Mouse (Mus musculus) forebrain, embryonic 10.5 days (tissue): ENCODE data around the gene Zfp93. TPM values are rescaled to one million over a fixed set of nuclear protein-coding genes. Genes with fewer than 3 reads are reported as not detected.

Experiments used
- DNase-seq: peaks from one replicate; pipeline ENCODE4 v3.0.0-alpha.2; 2017; ENCODE audit warnings: low spot score; ENCODE audit errors: extremely low spot score
- H3K27ac ChIP-seq: fragments of 300-500 bp; sonication (generic); 2 replicates; pipeline ENCODE4 v1.5.1; 2016; ENCODE audit warnings: mild to moderate bottlenecking
- H3K27me3 ChIP-seq: fragments of 300-500 bp; sonication (generic); 2 replicates; pipeline ENCODE4 v1.6.1; 2016; ENCODE audit warnings: mild to moderate bottlenecking; ENCODE audit not compliant: poor library complexity, severe bottlenecking
- H3K36me3 ChIP-seq: fragments of 300-500 bp; sonication (generic); replicated peaks from 2 replicates; pipeline ENCODE4 v1.6.1; 2016; ENCODE audit warnings: mild to moderate bottlenecking, moderate library complexity
- H3K4me1 ChIP-seq: fragments of 300-500 bp; sonication (generic); 2 replicates; pipeline ENCODE4 v1.6.1; 2016
- H3K4me3 ChIP-seq: fragments of 300-500 bp; sonication (generic); 2 replicates; pipeline ENCODE4 v1.5.1; 2016; ENCODE audit warnings: mild to moderate bottlenecking, moderate library complexity
- H3K9me3 ChIP-seq: fragments of 300-500 bp; sonication (generic); 2 replicates; pipeline ENCODE4 v1.6.1; 2016; ENCODE audit warnings: mild to moderate bottlenecking, moderate library complexity
- WGBS: fragments of 180-500 bp; shearing (Covaris S2); methylation state at CpG from one replicate; pipeline ENCODE4 v1.1.7; 2016; 5-methylcytosine and 5-hydroxymethylcytosine counted together
- polyA plus RNA-seq: library from polyadenylated mRNA; unstranded; fragments of >200 nt; fragmentation: Nextera tagmentation; extraction: Ambion mirVana; gene quantifications from 2 replicates; pipeline ENCODE4 v1.2.1, GENCODE M21; 2016

The Zfp93 gene
- polyA plus RNA-seq, 1 experiment from 2014 or later, result 7.1 TPM

GRCm38 (mm10) chr7:24325197-24325596 is 55.0 kb downstream of the Zfp93 start:
- H3K4me3 ChIP-seq, result peak overlapping the region; percentile 48; the same call in 1 of the 2 replicates
- H3K36me3 ChIP-seq, result no peaks in the 10 kb centered on the region
- no peak overlapping the region for H3K27ac ChIP-seq
- peaks cover 12% of the 10 kb centered on the region for H3K4me1 ChIP-seq
- DNase-seq, result no peak
- H3K9me3 ChIP-seq, result peaks cover 26% of the 10 kb centered on the region
- WGBS, result 93% methylated on average over 6 of the region's 6 CpGs
- H3K27me3 ChIP-seq, result no peaks in the 10 kb centered on the region

DNA sequence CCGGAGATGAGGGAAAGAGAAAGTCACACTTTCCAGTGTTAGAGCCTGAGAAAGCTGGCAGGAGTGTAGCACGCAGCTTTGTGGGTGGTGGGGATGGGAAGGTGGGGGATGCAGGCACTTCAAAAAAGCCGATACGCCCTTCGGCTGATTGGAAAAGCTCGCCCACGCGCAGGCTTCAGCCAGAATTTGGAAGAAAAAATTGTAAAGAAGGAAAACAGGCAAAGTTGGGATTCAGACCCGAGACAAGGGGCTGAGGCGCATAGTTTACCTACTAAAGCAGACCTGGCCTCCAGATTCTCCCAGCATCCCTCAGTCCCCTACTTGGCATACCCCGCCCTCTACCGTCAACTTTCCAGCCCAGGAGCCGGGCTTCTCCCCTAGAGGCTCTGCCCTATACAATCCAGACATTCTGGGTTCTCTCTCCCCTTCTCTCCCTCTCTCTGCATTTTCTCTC is 55.5 kb downstream of the Zfp93 start:
- Histone ChIP-seq H3K36me3 (no peaks in the 10 kb centered on the region), H3K27ac (peak overlapping the region; percentile 73), H3K9me3 (peaks cover 26% of the 10 kb centered on the region), H3K4me1 (peaks cover 12% of the 10 kb centered on the region), H3K27me3 (no peaks in the 10 kb centered on the region), H3K4me3 (peak overlapping the region; percentile 48)
- peak; percentile 41 for DNase-seq
- WGBS, result 3% methylated on average over 13 of the region's 13 CpGs

DNA sequence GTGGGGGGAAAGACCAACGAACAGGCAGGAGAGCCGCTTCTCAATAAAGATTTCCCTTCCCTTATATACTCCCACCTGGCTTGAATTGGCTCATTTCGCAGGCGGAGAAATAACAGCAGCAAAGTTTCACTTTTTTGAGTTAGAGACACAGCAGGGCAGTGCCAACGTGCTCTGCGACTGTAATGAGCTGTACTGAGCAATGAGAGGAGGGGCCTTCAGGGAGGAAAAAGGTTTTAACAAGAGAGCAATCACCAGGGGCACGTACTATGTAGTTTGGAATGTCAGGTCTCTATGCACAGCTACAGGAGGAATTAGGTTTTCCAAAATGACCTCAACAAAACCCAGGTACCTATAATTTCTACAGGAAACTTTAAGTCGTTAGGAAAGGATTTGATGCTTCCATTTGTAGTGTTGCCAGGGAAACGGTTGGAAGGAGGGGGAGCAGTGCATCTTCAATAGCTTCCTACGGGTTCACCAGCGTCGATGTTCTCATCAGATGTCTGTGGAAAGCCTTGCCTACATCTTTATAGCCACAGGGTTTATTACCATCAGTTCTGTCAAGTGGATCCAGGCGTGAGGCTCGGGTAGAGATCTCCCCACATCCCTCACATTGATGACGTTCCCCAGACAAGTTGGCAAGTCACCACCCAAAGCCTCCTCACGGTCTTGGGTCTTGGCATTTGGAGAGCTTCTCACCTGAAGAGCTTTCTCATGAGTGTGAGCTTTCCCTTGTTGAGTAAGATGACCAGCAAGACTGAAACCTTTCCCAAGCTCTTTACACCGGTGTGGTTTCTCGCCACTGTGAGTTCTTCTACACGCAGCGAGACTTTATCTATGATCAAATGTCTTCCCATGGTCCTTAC is 56.3 kb downstream of the Zfp93 start:
- H3K4me1 ChIP-seq, result peaks cover 12% of the 10 kb centered on the region
- no peak for DNase-seq
- H3K4me3 ChIP-seq, result peak overlapping the region; percentile 48
- no peaks in the 10 kb centered on the region for H3K27me3 ChIP-seq
- WGBS, result 49% methylated on average over 20 of the region's 20 CpGs
- no peaks in the 10 kb centered on the region for H3K36me3 ChIP-seq
- peaks cover 26% of the 10 kb centered on the region for H3K9me3 ChIP-seq
- H3K27ac ChIP-seq, result peak overlapping the region; percentile 73

Other genes with a start within 250 kb of the Zfp93 start
- not detected in 2 replicates for gene Vmn1r183, start 217.2 kb upstream of the Zfp93 start, polyA plus RNA-seq
- gene Zfp180, start 188.5 kb upstream of the Zfp93 start, polyA plus RNA-seq, result 27.9 and 28.4 TPM in 2 replicates
- gene Zfp112, start 158.1 kb upstream of the Zfp93 start, polyA plus RNA-seq, result 3.3 and 4.0 TPM in 2 replicates
- 12.3 and 13.1 TPM in 2 replicates for gene Zfp235, start 136.3 kb upstream of the Zfp93 start, polyA plus RNA-seq
- gene Zfp114, start 95.4 kb upstream of the Zfp93 start, polyA plus RNA-seq, result 4.9 and 6.3 TPM in 2 replicates
- gene Zfp111, start 59.0 kb upstream of the Zfp93 start, polyA plus RNA-seq, result 9.2 and 11.3 TPM in 2 replicates
- 5.4 and 7.1 TPM in 2 replicates for gene Zfp109, start 32.9 kb upstream of the Zfp93 start, polyA plus RNA-seq
- gene Zfp108, start 15.6 kb upstream of the Zfp93 start, polyA plus RNA-seq, result 2.2 and 2.7 TPM in 2 replicates
- gene Zfp61, start 30.8 kb downstream of the Zfp93 start, polyA plus RNA-seq, result 39.6 and 41.9 TPM in 2 replicates
- 12.9 and 13.2 TPM in 2 replicates for gene Zfp94, start 46.2 kb downstream of the Zfp93 start, polyA plus RNA-seq
- gene Tescl, start 63.5 kb downstream of the Zfp93 start, polyA plus RNA-seq, result 0.17 TPM in 1 of 2 replicates, not detected in the other
- gene Lypd5, start 78.8 kb downstream of the Zfp93 start, polyA plus RNA-seq, result not detected in 2 replicates
- 3.8 and 5.1 TPM in 2 replicates for gene Kcnn4, start 99.8 kb downstream of the Zfp93 start, polyA plus RNA-seq
- gene Smg9, start 129.2 kb downstream of the Zfp93 start, polyA plus RNA-seq, result 26.5 and 28.5 TPM in 2 replicates
- not detected in 2 replicates for gene Irgc1, start 181.9 kb downstream of the Zfp93 start, polyA plus RNA-seq
- gene Plaur, start 192.1 kb downstream of the Zfp93 start, polyA plus RNA-seq, result 1.1 and 1.3 TPM in 2 replicates
- 9.3 and 10.0 TPM in 2 replicates for gene Cadm4, start 211.6 kb downstream of the Zfp93 start, polyA plus RNA-seq
- 111 and 113 TPM in 2 replicates for gene Zfp428, start 236.6 kb downstream of the Zfp93 start, polyA plus RNA-seq
- gene AC161166.1, start 242.0 kb downstream of the Zfp93 start, polyA plus RNA-seq, result 0.82 and 1.3 TPM in 2 replicates